Mouse (Mus musculus): ENCODE data around the gene Stx1b. TPM values are rescaled to one million over a fixed set of nuclear protein-coding genes. Genes with fewer than 3 reads are reported as not detected.

The Stx1b gene
- polyA plus RNA-seq, 1 experiment from 2014 or later: 4.4 TPM

DNA sequence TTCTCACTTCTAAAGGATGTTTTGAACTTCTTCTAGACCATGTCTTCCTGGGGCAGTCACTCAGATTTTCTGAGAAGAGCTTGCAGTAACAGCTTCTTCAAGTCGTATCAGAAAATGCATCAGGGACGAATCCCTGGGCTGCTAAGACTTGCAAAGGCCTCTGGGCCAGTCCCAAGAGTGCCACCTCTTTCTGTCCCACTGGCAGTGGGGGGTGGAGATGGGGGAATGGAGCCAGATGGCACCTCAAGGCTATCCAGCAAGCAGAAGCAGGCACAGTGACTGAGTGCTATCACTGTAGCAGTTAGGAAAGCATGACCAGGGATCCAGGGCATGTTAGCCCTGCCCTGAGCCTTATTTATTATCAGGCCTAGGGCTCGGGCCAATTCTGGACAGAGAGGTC lies 12.1 kb downstream of the Stx1b start:
- WGBS: 91% methylated on average over 3 of the region's 3 CpGs
- Histone ChIP-seq H3K4me1 (ENCODE audit: control insufficient read depth, insufficient read depth, low read length) (peaks cover 5% of the 10 kb centered on the region; the same call in 1 of the 2 replicates), H3K4me2 (replicated peaks; ENCODE audit: low read depth, low read length) (no peak overlapping the region), H3K9me3 (ENCODE audit: control insufficient read depth, low read length) (no peaks in the 10 kb centered on the region), H3K4me3 (ENCODE audit: low read length) (no peak overlapping the region), H3K36me3 (ENCODE audit: control insufficient read depth, insufficient read depth, low read length) (no peaks in the 10 kb centered on the region; the same call in 1 of the 2 replicates), H3K9ac (ENCODE audit: low read depth, low read length) (no peak overlapping the region), H3K27me3 (ENCODE audit: control insufficient read depth, insufficient read depth, low read length) (no peaks in the 10 kb centered on the region), H3K27ac (ENCODE audit: low read depth, low read length) (no peak overlapping the region)
- no peak for ATAC-seq (ENCODE audit: low FRiP score, low TSS enrichment)

DNA sequence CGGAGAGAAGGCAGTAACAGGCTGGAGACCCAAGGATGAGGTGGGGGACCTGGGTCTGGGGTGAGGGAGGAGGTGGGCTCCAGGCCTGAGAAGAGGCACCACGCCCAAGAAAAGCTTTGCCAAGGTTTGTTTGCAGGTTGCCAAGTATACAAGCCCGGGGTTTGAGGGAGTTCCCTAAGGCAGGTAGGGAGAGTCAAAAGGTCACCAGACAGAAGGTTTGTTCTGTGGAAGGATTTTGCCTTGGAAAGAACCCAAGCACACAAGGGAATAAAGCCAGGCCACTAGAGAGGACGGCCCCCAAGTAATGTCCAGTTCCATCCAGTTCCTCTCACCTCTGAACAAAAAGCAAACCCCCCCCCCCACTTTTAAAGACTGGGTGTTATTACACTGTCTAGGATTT lies 13.1 kb downstream of the Stx1b start:
- H3K27me3 ChIP-seq (ENCODE audit: control insufficient read depth, insufficient read depth, low read length): no peaks in the 10 kb centered on the region
- no peak overlapping the region for H3K4me2 ChIP-seq (replicated peaks; ENCODE audit: low read depth, low read length)
- H3K36me3 ChIP-seq (ENCODE audit: control insufficient read depth, insufficient read depth, low read length): no peaks in the 10 kb centered on the region; the same call in 1 of the 2 replicates
- H3K9ac ChIP-seq (ENCODE audit: low read depth, low read length): no peak overlapping the region
- H3K27ac ChIP-seq (ENCODE audit: low read depth, low read length): no peak overlapping the region
- peaks cover 5% of the 10 kb centered on the region; the same call in 1 of the 2 replicates for H3K4me1 ChIP-seq (ENCODE audit: control insufficient read depth, insufficient read depth, low read length)
- ATAC-seq (ENCODE audit: low FRiP score, low TSS enrichment): no peak
- H3K4me3 ChIP-seq (ENCODE audit: low read length): no peak overlapping the region
- 77% methylated on average over 4 of the region's 4 CpGs for WGBS
- H3K9me3 ChIP-seq (ENCODE audit: control insufficient read depth, low read length): no peaks in the 10 kb centered on the region

GRCm38 (mm10) chr7:127810650-127811049 lies 13.7 kb downstream of the Stx1b start:
- ATAC-seq (ENCODE audit: low FRiP score, low TSS enrichment): no peak
- H3K27ac ChIP-seq (ENCODE audit: low read depth, low read length): no peak overlapping the region
- WGBS: 88% methylated on average over 10 of the region's 10 CpGs
- H3K9me3 ChIP-seq (ENCODE audit: control insufficient read depth, low read length): no peaks in the 10 kb centered on the region
- H3K36me3 ChIP-seq (ENCODE audit: control insufficient read depth, insufficient read depth, low read length): no peaks in the 10 kb centered on the region; the same call in 1 of the 2 replicates
- H3K9ac ChIP-seq (ENCODE audit: low read depth, low read length): no peak overlapping the region
- no peak overlapping the region for H3K4me2 ChIP-seq (replicated peaks; ENCODE audit: low read depth, low read length)
- H3K27me3 ChIP-seq (ENCODE audit: control insufficient read depth, insufficient read depth, low read length): no peaks in the 10 kb centered on the region
- no peak overlapping the region for H3K4me3 ChIP-seq (ENCODE audit: low read length)
- H3K4me1 ChIP-seq (ENCODE audit: control insufficient read depth, insufficient read depth, low read length): peaks cover 2% of the 10 kb centered on the region; the same call in 1 of the 2 replicates

DNA sequence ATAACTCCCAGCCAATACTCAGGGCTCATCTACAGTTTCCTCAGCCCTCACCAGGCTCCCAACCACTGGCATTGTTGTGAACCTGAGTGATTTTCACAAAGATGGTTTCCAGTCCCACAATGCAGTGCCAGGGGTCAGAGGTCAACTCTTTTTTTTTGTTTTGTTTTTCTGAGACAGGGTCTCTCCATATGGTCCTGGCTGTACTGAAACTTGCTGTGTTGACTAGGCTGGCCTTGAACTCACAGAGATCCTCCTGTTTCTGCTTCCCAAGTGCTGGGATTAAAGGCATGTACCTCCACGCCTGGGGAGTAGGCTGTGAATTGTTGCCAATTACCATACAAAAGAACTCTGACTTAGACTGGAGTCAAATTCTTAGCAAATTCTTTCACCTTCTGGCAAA lies 14.5 kb downstream of the Stx1b start:
- no peaks in the 10 kb centered on the region for H3K9me3 ChIP-seq (ENCODE audit: control insufficient read depth, low read length)
- no peak overlapping the region for H3K9ac ChIP-seq (ENCODE audit: low read depth, low read length)
- no peaks in the 10 kb centered on the region; the same call in 1 of the 2 replicates for H3K36me3 ChIP-seq (ENCODE audit: control insufficient read depth, insufficient read depth, low read length)
- ATAC-seq (ENCODE audit: low FRiP score, low TSS enrichment): no peak
- H3K27me3 ChIP-seq (ENCODE audit: control insufficient read depth, insufficient read depth, low read length): no peaks in the 10 kb centered on the region
- H3K4me2 ChIP-seq (replicated peaks; ENCODE audit: low read depth, low read length): no peak overlapping the region
- no peak overlapping the region for H3K4me3 ChIP-seq (ENCODE audit: low read length)
- no peak overlapping the region for H3K27ac ChIP-seq (ENCODE audit: low read depth, low read length)
- 97% methylated on average over 1 of the region's 1 CpGs for WGBS
- no peaks in the 10 kb centered on the region for H3K4me1 ChIP-seq (ENCODE audit: control insufficient read depth, insufficient read depth, low read length)

GRCm38 (mm10) chr7:127808821-127809220 lies 15.5 kb downstream of the Stx1b start:
- H3K4me3 ChIP-seq (ENCODE audit: low read length): no peak overlapping the region
- 66% methylated on average over 5 of the region's 5 CpGs for WGBS
- ATAC-seq (ENCODE audit: low FRiP score, low TSS enrichment): no peak
- H3K9me3 ChIP-seq (ENCODE audit: control insufficient read depth, low read length): no peaks in the 10 kb centered on the region
- no peak overlapping the region for H3K4me2 ChIP-seq (replicated peaks; ENCODE audit: low read depth, low read length)
- no peak overlapping the region for H3K27ac ChIP-seq (ENCODE audit: low read depth, low read length)
- H3K36me3 ChIP-seq (ENCODE audit: control insufficient read depth, insufficient read depth, low read length): no peaks in the 10 kb centered on the region; the same call in 1 of the 2 replicates
- H3K9ac ChIP-seq (ENCODE audit: low read depth, low read length): no peak overlapping the region
- no peaks in the 10 kb centered on the region for H3K27me3 ChIP-seq (ENCODE audit: control insufficient read depth, insufficient read depth, low read length)
- H3K4me1 ChIP-seq (ENCODE audit: control insufficient read depth, insufficient read depth, low read length): no peaks in the 10 kb centered on the region

- Histone ChIP-seq H3K27ac (ENCODE audit: low read depth, low read length) (no peak overlapping the region), H3K36me3 (ENCODE audit: control insufficient read depth, insufficient read depth, low read length) (peaks cover 28% of the 10 kb centered on the region), H3K4me1 (ENCODE audit: control insufficient read depth, insufficient read depth, low read length) (no peaks in the 10 kb centered on the region), H3K4me3 (ENCODE audit: low read length) (no peak overlapping the region), H3K4me2 (replicated peaks; ENCODE audit: low read depth, low read length) (no peak overlapping the region), H3K27me3 (ENCODE audit: control insufficient read depth, insufficient read depth, low read length) (no peaks in the 10 kb centered on the region), H3K9ac (ENCODE audit: low read depth, low read length) (no peak overlapping the region), H3K9me3 (ENCODE audit: control insufficient read depth, low read length) (no peaks in the 10 kb centered on the region)
- whole genome bisulfite sequencing: 94% methylated on average over 17 of the region's 17 CpGs
- no peak for ATAC-seq (ENCODE audit: low FRiP score, low TSS enrichment)
Observed at GRCm38 (mm10) chr7:127802313-127802712, 22.0 kb downstream of the Stx1b start.

- H3K9me3 ChIP-seq (ENCODE audit: control insufficient read depth, low read length): no peaks in the 10 kb centered on the region
- ATAC-seq (ENCODE audit: low FRiP score, low TSS enrichment): 0 out of 2 replicates have a peak, but pooled peaks have one; percentile 8
- peaks cover 40% of the 10 kb centered on the region for H3K36me3 ChIP-seq (ENCODE audit: control insufficient read depth, insufficient read depth, low read length)
- H3K4me2 ChIP-seq (replicated peaks; ENCODE audit: low read depth, low read length): peak overlapping the region; percentile 25; the same call in 1 of the 2 replicates
- H3K4me3 ChIP-seq (ENCODE audit: low read length): peak overlapping the region; percentile 5; the same call in 1 of the 2 replicates
- H3K9ac ChIP-seq (ENCODE audit: low read depth, low read length): peak overlapping the region; percentile 32; the same call in 1 of the 2 replicates
- H3K4me1 ChIP-seq (ENCODE audit: control insufficient read depth, insufficient read depth, low read length): no peaks in the 10 kb centered on the region
- H3K27ac ChIP-seq (ENCODE audit: low read depth, low read length): peak overlapping the region; percentile 33; the same call in 1 of the 2 replicates
- WGBS: 91% methylated on average over 8 of the region's 8 CpGs
- H3K27me3 ChIP-seq (ENCODE audit: control insufficient read depth, insufficient read depth, low read length): no peaks in the 10 kb centered on the region
Observed at GRCm38 (mm10) chr7:127801010-127801621, 23.2 kb downstream of the Stx1b start.

DNA sequence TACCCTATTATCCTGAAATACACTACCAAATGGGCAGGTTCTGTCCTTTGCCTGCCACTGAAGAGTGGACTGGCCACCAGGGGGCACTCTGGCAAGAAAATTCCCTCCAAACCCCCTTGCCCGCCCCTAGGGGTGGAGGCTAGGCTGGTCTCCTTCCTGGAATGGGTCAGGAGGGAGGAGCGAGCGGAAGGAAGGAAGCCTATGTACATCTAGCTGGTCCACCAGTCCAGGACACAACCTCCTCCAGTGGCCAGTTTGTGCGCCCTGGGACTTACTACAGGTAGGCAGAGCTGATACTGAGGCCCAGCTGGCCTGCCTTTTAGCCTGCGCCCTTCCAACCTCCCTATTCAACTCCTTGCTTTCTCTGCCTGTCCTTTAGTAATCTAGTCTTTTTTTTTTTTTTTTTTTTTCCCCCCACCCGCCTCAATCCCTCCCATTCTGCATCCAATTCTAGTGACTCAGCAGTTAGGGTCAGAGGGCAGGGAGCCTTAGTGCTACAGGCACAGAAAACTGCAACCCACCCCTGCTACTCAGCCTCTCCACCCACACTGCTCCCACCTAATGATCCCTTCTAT lies 23.8 kb downstream of the Stx1b start, which contains the start of gene Hsd3b7:
TSS of gene Hsd3b7 (plus strand) at position 170 of the 575 bp plus-strand sequence.
- peak within 1 kb of the TSS; percentile 32 for H3K9ac ChIP-seq (ENCODE audit: low read depth, low read length)

DNA sequence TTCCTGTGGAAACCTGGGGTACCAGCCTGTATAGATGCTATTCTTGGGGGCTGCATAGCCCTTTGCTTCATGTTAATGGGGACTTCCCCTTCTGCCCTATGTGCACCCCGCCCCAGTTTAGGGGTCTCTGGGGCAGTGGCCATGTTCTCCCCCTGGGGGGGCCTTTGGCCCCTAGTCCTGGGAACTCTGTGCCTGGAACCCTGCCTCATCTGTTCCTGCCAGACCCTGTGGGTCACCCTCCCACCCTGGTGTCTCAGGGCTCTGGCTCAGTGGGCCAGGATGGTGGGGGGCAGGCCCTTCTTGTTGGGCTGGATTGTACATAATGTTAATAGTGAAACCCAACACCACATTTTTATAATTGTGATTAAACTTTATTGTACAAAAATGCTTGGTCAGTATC lies 24.6 kb downstream of the Stx1b start:
- Histone ChIP-seq H3K4me3 (ENCODE audit: low read length) (no peak overlapping the region), H3K4me1 (ENCODE audit: control insufficient read depth, insufficient read depth, low read length) (no peaks in the 10 kb centered on the region), H3K4me2 (replicated peaks; ENCODE audit: low read depth, low read length) (no peak overlapping the region), H3K27me3 (ENCODE audit: control insufficient read depth, insufficient read depth, low read length) (no peaks in the 10 kb centered on the region), H3K27ac (ENCODE audit: low read depth, low read length) (no peak overlapping the region), H3K9me3 (ENCODE audit: control insufficient read depth, low read length) (no peaks in the 10 kb centered on the region), H3K36me3 (ENCODE audit: control insufficient read depth, insufficient read depth, low read length) (peaks cover 54% of the 10 kb centered on the region), H3K9ac (ENCODE audit: low read depth, low read length) (no peak overlapping the region)
- ATAC-seq (ENCODE audit: low FRiP score, low TSS enrichment): peak; percentile 40; the same call in 1 of the 2 replicates
- WGBS: 100% methylated on average over 1 of the region's 1 CpGs

More for the DNA sequence above, 23.8 kb downstream of the Stx1b start, which contains the start of gene Hsd3b7:
- ATAC-seq (ENCODE audit: low FRiP score, low TSS enrichment): peak; percentile 86
- peak within 1 kb of the TSS; percentile 25; the same call in 1 of the 2 replicates for H3K4me2 ChIP-seq (replicated peaks; ENCODE audit: low read depth, low read length)
- no peaks in the 10 kb centered on the region for H3K9me3 ChIP-seq (ENCODE audit: control insufficient read depth, low read length)
- H3K4me3 ChIP-seq (ENCODE audit: low read length): peak within 1 kb of the TSS; percentile 5; the same call in 1 of the 2 replicates
- H3K27ac ChIP-seq (ENCODE audit: low read depth, low read length): peak within 1 kb of the TSS; percentile 33; the same call in 1 of the 2 replicates
- H3K27me3 ChIP-seq (ENCODE audit: control insufficient read depth, insufficient read depth, low read length): no peaks in the 10 kb centered on the region
- no peaks in the 10 kb centered on the region for H3K4me1 ChIP-seq (ENCODE audit: control insufficient read depth, insufficient read depth, low read length)
- WGBS: 20% methylated on average over 6 of the region's 6 CpGs
- peaks cover 46% of the 10 kb centered on the region for H3K36me3 ChIP-seq (ENCODE audit: control insufficient read depth, insufficient read depth, low read length)

All from kidney, embryonic 14.5 days (tissue).